Mouse (Mus musculus) midbrain, embryonic 15.5 days (tissue): Measurements from ENCODE around the gene Sptbn4. TPM values are rescaled to one million over a fixed set of nuclear protein-coding genes. Genes with fewer than 3 reads are reported as not detected.
A peak's percentile ranks its signal among the peaks of the same experiment; 100 is the strongest.

Source experiments
- ATAC-seq: fragments of 200-750 bp; cut with Nextera tagmentation; replicated peaks from 2 replicates; pipeline ENCODE4 v1.8.0; 2017; ENCODE audit warnings: moderate TSS enrichment
- H3K27ac ChIP-seq: fragments of 300-500 bp; sonication (generic); 2 replicates; pipeline ENCODE4 v1.5.1; 2015; ENCODE audit warnings: mild to moderate bottlenecking, inconsistent platforms
- H3K27me3 ChIP-seq: fragments of 300-500 bp; sonication (generic); replicated peaks from 2 replicates; pipeline ENCODE4 v1.6.1; 2015; ENCODE audit warnings: inconsistent platforms
- H3K36me3 ChIP-seq: fragments of 300-500 bp; sonication (generic); replicated peaks from 2 replicates; pipeline ENCODE4 v1.6.1; 2015; ENCODE audit warnings: inconsistent platforms
- H3K4me1 ChIP-seq: fragments of 300-500 bp; sonication (generic); 2 replicates; pipeline ENCODE4 v1.6.1; 2015; ENCODE audit warnings: inconsistent platforms
- H3K4me2 ChIP-seq: fragments of 300-500 bp; sonication (generic); 2 replicates; pipeline ENCODE4 v1.6.1; 2015; ENCODE audit warnings: inconsistent platforms, mild to moderate bottlenecking, moderate library complexity
- H3K4me3 ChIP-seq: fragments of 300-500 bp; sonication (generic); 2 replicates; pipeline ENCODE4 v1.5.1; 2015; ENCODE audit warnings: mild to moderate bottlenecking, inconsistent platforms
- H3K9ac ChIP-seq: fragments of 300-500 bp; sonication (generic); 2 replicates; pipeline ENCODE4 v1.6.1; 2015; ENCODE audit warnings: mild to moderate bottlenecking, inconsistent platforms
- H3K9me3 ChIP-seq: fragments of 300-500 bp; sonication (generic); 2 replicates; pipeline ENCODE4 v1.6.1; 2016; ENCODE audit warnings: inconsistent platforms
- WGBS: fragments of 180-500 bp; shearing (Covaris S2); methylation state at CpG from one replicate; pipeline ENCODE4 v1.1.7; 2015; ENCODE audit warnings: mixed read lengths; 5-methylcytosine and 5-hydroxymethylcytosine counted together
- polyA plus RNA-seq: library from polyadenylated mRNA; unstranded; fragments of >200 nt; fragmentation: Nextera tagmentation; extraction: Ambion mirVana; gene quantifications from 2 replicates; pipeline ENCODE4 v1.2.1, GENCODE M21; 2015

Sptbn4 gene
- polyA plus RNA-seq, 1 experiment from 2014 or later = 4.4 TPM

DNA sequence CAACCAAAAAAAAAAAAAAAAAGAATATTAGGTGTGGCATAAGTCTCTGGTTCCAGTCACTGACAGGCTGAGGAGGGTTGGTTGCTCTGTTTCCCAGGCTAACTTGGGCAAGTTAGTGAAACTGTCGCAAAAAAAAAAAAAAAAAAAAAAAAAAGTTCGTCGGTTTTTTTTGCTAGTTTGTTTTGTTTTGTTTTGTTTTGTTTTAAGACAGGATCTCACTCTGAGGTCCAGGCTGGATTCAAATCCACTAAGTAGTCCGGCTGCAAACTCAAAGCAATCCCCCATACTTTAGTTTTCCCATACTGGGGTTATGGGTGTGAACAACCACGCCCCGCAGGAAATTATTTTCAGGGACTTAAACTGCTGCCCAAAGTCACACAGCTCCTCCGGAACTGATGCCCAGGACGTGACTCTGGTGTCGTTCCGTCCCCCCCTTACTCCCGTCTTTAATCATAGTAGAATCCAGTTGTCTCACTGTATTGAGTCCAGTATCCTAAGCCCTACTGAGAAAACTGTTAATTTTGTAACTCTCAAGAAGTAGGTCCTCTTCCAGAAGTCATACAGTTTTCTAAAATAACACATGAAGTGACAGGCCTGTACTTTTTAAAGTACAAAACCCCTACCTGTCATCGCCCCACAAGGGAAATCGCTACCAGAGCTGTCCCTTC lies 38.8 kb upstream of the Sptbn4 start:
- Histone ChIP-seq H3K9ac (no peak overlapping the region; the same call in 1 of the 2 replicates), H3K4me1 (peaks cover 18% of the 10 kb centered on the region), H3K36me3 (no peaks in the 10 kb centered on the region), H3K27me3 (peaks cover 8% of the 10 kb centered on the region; the same call in 1 of the 2 replicates), H3K4me3 (peak overlapping the region; percentile 68), H3K4me2 (peak overlapping the region; percentile 64), H3K9me3 (no peaks in the 10 kb centered on the region), H3K27ac (peak overlapping the region; percentile 85; the same call in 1 of the 2 replicates)
- WGBS = 6% methylated on average over 13 of the region's 13 CpGs
- peak; percentile 41 for ATAC-seq

DNA sequence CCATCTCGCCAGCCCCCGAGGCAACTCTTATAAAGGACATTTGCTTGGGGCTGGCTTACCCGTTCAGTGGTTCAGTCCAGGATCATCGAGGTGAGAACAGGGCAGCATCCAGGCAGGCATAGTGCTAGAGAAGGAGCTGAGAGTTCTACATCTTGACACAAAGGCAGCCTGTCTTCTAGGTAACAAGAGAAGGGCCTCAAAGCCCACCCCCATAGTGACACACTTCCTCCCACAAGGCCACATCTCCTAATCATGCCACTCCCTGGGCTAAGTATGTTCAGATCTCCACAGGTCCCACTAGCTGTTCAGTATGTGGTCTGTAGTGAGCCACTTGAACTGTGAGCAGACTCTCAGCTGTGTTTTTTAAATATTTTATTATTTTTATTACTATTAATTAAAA lies 36.4 kb upstream of the Sptbn4 start:
- WGBS = 89% methylated on average over 4 of the region's 4 CpGs
- no peak overlapping the region for H3K9ac ChIP-seq

DNA sequence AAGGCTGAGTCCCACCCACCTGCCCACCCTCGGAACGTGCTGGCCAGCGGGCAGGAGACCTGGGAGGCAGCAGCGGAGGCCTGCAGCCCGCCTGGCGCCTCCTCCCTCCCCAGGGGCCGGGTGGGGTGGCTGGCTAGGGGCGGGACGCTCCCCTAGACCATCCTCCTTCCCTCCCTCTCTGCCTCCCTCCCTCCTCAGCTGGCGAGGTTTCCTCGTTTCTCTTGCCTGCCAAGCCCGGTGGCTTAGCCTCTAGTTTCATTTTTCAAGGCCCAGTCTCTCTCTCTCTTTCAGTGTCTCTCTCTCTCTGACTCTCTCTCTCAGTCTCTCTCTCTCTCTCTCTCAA lies 34.1 kb upstream of the Sptbn4 start:
- no peaks in the 10 kb centered on the region for H3K27me3 ChIP-seq
- H3K36me3 ChIP-seq = no peaks in the 10 kb centered on the region
- H3K9me3 ChIP-seq = no peaks in the 10 kb centered on the region
- peak; percentile 29 for ATAC-seq
- H3K27ac ChIP-seq = no peak overlapping the region
- H3K9ac ChIP-seq = peak overlapping the region; percentile 34; the same call in 1 of the 2 replicates
- peaks cover 10% of the 10 kb centered on the region for H3K4me1 ChIP-seq
- under 1% methylated on average over 12 of the region's 12 CpGs for WGBS
- H3K4me2 ChIP-seq = peak overlapping the region; percentile 56
- peak overlapping the region; percentile 29 for H3K4me3 ChIP-seq

More for the DNA sequence above, 36.4 kb upstream of the Sptbn4 start:
- Histone ChIP-seq H3K9me3 (no peaks in the 10 kb centered on the region), H3K4me2 (no peak overlapping the region), H3K27me3 (no peaks in the 10 kb centered on the region), H3K4me1 (peaks cover 15% of the 10 kb centered on the region), H3K27ac (no peak overlapping the region), H3K4me3 (no peak overlapping the region), H3K36me3 (no peaks in the 10 kb centered on the region)
- no peak for ATAC-seq

DNA sequence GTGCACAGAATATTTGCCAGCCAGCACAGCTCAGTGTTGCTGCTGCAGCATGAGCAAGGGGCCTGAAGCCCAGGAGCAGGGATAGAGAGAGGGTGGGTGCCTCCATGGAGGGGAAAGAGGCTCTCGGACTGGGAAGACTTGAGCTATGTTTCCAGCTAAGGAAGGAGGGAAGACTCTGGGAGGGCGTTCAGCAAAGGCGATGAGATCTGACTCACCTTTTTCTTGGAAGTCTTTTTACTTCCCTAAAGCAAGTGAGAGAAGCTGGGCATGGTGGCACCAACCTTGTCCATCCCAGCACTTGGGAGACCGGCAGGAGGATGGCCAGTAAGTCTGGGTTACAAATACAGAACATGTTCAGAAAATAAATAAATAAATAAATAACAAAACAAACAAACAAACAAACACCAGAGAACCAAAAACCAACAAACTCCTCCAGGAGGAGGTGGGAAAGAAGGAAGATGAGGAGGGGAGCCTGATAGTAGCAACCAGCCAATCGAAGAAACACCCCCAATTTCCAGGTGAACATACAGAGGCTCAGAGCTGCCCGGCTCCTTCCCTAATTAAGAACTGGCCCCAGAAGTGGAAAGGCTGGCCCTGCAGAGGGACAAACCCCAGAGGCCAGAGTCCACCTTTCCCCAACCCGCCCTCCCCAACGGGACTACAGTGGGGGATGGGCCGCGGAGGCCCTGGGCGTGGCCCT lies 33.6 kb upstream of the Sptbn4 start:
- Histone ChIP-seq H3K9me3 (no peaks in the 10 kb centered on the region), H3K36me3 (no peaks in the 10 kb centered on the region), H3K4me3 (peak overlapping the region; percentile 29), H3K27ac (no peak overlapping the region), H3K4me1 (peaks cover 6% of the 10 kb centered on the region), H3K27me3 (no peaks in the 10 kb centered on the region), H3K9ac (peak overlapping the region; percentile 34; the same call in 1 of the 2 replicates), H3K4me2 (peak overlapping the region; percentile 56)
- no peak; the same call in 1 of the 2 replicates for ATAC-seq
- WGBS = 10% methylated on average over 11 of the region's 11 CpGs

DNA sequence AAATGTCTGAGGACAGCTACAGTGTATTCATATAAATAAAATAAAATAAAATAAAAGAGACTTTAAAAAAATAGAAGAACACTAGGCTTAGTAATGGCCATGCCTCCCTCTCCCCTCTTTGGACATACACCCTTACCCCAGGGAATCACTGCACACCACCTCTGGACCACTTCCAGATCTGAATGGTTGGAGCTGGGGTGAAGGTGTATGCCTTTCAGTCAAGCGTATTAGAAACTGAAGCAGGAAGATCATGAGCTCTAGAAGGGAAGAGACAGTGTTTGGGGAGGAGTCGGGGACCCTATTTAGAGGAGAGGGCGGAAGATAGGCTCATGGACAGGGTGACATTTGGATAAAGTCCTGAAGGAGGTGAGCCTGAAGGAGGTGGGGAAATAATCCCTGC lies 33.0 kb upstream of the Sptbn4 start:
- peaks cover 6% of the 10 kb centered on the region for H3K4me1 ChIP-seq
- no peak overlapping the region for H3K4me2 ChIP-seq
- H3K9ac ChIP-seq = no peak overlapping the region
- no peaks in the 10 kb centered on the region for H3K36me3 ChIP-seq
- no peak overlapping the region for H3K27ac ChIP-seq
- no peak overlapping the region for H3K4me3 ChIP-seq
- H3K27me3 ChIP-seq = no peaks in the 10 kb centered on the region
- no peak for ATAC-seq
- no peaks in the 10 kb centered on the region for H3K9me3 ChIP-seq
- WGBS = 69% methylated on average over 3 of the region's 3 CpGs

DNA sequence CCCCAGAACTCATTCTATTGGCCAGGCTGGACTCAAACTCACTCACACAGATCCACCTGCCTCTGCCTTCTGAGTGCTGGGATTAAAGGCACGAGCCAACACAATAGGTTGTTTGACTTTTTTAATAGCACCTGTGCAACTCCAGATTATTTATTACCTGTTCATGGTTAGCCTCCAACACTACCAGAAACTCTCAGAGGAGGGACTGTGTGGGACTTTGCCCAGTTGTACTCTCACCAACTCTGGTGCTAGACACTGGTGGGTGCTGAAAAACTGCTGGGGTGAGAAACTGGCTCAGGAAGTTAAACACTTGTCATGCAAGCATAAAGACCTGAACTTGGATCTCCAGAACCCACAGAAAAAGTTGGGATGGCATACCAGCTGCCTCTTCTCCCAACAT lies 32.3 kb upstream of the Sptbn4 start:
- H3K4me3 ChIP-seq = no peak overlapping the region
- H3K4me1 ChIP-seq = peaks cover 9% of the 10 kb centered on the region
- H3K27ac ChIP-seq = no peak overlapping the region
- H3K9ac ChIP-seq = no peak overlapping the region
- no peaks in the 10 kb centered on the region for H3K9me3 ChIP-seq
- 83% methylated on average over 1 of the region's 1 CpGs for WGBS
- H3K36me3 ChIP-seq = no peaks in the 10 kb centered on the region
- ATAC-seq = no peak
- H3K4me2 ChIP-seq = no peak overlapping the region
- H3K27me3 ChIP-seq = no peaks in the 10 kb centered on the region

DNA sequence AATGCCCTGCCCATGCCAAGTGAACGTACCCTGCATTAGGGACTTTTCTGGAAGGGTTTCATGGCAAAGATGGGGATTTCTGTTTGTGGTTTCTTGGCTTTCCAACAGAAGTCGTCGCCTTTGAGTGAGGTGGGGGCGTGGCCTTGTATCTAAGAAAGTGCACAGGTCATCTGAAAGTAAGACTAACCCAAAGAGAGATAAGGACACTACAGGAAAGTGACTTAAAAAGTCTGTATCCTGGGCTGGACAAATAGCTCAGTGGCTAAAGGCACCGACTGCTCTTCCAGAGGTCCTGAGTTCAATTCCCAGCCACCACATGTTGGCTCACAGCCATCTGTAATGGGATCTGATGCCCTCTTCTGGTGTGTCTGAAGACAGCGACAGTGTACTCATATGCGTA lies 31.1 kb upstream of the Sptbn4 start:
- no peaks in the 10 kb centered on the region for H3K36me3 ChIP-seq
- no peak overlapping the region for H3K4me2 ChIP-seq
- ATAC-seq = no peak
- H3K27ac ChIP-seq = no peak overlapping the region
- H3K27me3 ChIP-seq = no peaks in the 10 kb centered on the region
- no peak overlapping the region for H3K9ac ChIP-seq
- 83% methylated on average over 7 of the region's 7 CpGs for WGBS
- peaks cover 12% of the 10 kb centered on the region for H3K4me1 ChIP-seq
- H3K9me3 ChIP-seq = no peaks in the 10 kb centered on the region
- no peak overlapping the region for H3K4me3 ChIP-seq

DNA sequence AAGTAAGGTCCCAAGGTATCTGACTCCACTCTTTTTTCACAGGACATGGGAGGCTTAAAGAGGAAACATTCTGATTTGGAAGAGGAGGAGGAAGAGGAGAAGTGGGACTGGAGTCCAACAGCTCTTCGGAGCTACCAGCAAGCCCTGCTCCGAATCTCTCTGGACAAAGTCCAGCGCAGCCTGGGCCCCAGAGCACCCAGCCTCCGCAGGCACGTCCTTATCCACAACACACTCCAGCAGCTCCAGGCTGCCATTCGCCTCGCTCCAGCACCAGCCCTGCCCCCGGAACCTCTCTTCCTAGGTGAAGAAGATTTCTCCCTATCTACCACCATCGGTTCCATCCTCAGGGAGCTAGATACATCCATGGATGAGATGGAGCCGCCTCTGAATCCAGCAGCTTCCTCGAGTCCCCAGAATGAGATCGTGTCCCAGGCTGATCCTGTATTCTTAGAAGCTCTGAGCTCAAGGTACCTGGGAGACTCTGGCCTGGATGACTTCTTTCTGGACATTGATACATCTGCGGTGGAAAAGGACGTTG lies 28.7 kb upstream of the Sptbn4 start:
- Histone ChIP-seq H3K9ac (no peak overlapping the region), H3K27ac (no peak overlapping the region), H3K36me3 (no peaks in the 10 kb centered on the region), H3K9me3 (no peaks in the 10 kb centered on the region), H3K4me1 (peaks cover 10% of the 10 kb centered on the region), H3K4me3 (no peak overlapping the region), H3K4me2 (no peak overlapping the region), H3K27me3 (no peaks in the 10 kb centered on the region)
- ATAC-seq = no peak
- WGBS = 95% methylated on average over 14 of the region's 14 CpGs

DNA sequence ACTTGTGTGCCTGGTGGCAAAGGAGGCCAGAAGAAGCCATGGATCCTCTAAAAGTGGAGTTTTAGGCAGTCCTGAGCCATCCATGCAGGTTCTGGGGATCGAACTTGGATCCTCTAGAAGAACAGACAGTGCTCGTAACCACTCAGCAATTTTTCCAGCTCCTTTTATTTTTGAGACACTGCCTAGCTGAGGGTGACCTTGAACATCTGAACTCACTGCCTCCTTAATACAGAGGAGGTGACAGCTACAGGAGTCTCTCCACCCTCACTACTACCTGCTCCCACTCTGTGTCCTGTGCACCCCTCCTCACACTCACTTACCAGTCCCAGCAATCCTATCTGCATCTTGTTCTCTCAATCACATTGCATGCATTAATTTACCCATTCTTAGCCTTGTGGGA lies 28.1 kb upstream of the Sptbn4 start:
- Histone ChIP-seq H3K4me1 (0 out of 2 replicates have a peak, but pooled peaks cover 8% of the 10 kb centered on the region), H3K36me3 (no peaks in the 10 kb centered on the region), H3K4me3 (no peak overlapping the region), H3K9ac (no peak overlapping the region), H3K27ac (no peak overlapping the region), H3K4me2 (no peak overlapping the region), H3K27me3 (no peaks in the 10 kb centered on the region), H3K9me3 (no peaks in the 10 kb centered on the region)
- 100% methylated on average over 2 of the region's 2 CpGs for WGBS
- ATAC-seq = no peak

DNA sequence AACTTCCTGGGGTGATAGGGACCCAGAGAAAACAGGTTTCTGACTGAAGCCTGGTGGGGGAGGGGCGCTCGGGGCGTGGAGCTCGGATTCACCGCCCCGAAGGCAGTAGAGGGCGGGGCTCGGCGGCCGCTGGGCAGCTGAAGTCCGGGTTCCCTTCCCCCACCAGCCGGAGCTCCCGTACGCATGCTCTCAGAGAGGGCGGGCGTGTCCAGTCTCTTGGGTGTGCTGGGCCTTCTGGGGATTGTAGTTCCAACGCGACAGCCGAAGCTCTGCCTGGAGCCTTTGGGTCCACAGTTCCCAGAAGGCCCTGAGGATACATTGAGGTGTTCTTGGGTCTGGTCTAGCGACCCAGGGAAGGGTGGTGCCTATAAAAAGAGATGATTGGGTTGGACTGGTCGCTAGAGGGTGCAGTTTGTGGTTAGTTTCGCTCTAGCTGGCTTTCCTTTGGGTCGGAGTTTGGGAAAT lies 27.0 kb upstream of the Sptbn4 start:
- Histone ChIP-seq H3K4me2 (peak overlapping the region; percentile 92), H3K27ac (peak overlapping the region; percentile 82), H3K27me3 (no peaks in the 10 kb centered on the region), H3K9me3 (no peaks in the 10 kb centered on the region), H3K4me3 (peak overlapping the region; percentile 63), H3K9ac (peak overlapping the region; percentile 57; the same call in 1 of the 2 replicates), H3K4me1 (0 out of 2 replicates have a peak, but pooled peaks cover 8% of the 10 kb centered on the region), H3K36me3 (no peaks in the 10 kb centered on the region)
- peak; percentile 93 for ATAC-seq
- WGBS = under 1% methylated on average over 22 of the region's 23 CpGs

DNA sequence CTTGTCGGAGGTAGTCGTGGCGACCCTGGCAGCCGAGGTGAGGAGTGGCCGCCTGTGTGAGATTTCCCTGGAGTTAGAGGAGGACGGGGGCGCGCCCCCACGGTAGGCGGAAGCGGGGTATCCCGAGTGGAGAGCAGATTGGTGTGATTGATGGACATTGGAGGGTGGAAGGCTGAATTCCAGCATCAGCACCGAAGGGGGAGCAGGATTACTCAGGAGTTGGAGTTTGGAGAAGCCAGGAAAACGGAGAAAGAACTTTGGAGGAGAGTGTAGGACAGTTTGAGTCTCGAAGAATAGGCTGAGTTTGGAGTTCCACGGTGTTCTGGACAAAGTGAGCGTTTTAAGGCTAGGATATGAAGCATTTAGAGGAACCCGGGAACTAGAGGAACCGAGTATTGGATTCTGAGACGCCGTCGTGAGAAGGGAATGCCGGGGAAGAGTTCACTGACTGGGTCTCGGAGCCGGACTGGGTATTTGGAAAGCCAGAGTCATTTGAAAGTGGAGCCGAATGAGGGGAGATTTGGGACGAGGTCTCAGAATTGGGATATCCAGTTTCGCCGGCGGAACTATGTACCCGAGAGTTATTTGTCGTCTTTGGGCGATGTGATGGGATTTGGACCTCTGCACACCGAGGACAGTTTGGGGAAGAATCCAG lies 26.5 kb upstream of the Sptbn4 start:
- H3K9ac ChIP-seq = peak overlapping the region; percentile 57
- no peaks in the 10 kb centered on the region for H3K36me3 ChIP-seq
- no peaks in the 10 kb centered on the region for H3K27me3 ChIP-seq
- no peak for ATAC-seq
- 0 out of 2 replicates have a peak, but pooled peaks cover 8% of the 10 kb centered on the region for H3K4me1 ChIP-seq
- peak overlapping the region; percentile 63 for H3K4me3 ChIP-seq
- H3K9me3 ChIP-seq = no peaks in the 10 kb centered on the region
- under 1% methylated on average over 34 of the region's 34 CpGs for WGBS
- peak overlapping the region; percentile 92 for H3K4me2 ChIP-seq
- H3K27ac ChIP-seq = peak overlapping the region; percentile 82
